Mouse (Mus musculus) midbrain, embryonic 16.5 days (tissue): ENCODE measurements at regions not wholly inside any gene's neighbourhood (a gene's known extent, or its start where the extent isn't known, plus 50 kb on each side); places are given as distances from the start of the nearest gene placed in this dataset.

Experiments
- ATAC-seq: fragments of 200-750 bp; cut with Nextera tagmentation; 2 replicates; pipeline ENCODE4 v1.8.0; 2017; ENCODE audit warnings: moderate TSS enrichment
- H3K27ac ChIP-seq: fragments of 300-500 bp; sonication (generic); 2 replicates; pipeline ENCODE4 v1.5.1; 2014; ENCODE audit warnings: mild to moderate bottlenecking, low read length, mixed read lengths
- H3K27me3 ChIP-seq: fragments of 300-500 bp; sonication (generic); 2 replicates; pipeline ENCODE4 v1.6.1; 2014; ENCODE audit warnings: low read depth, low read length, mixed read lengths; ENCODE audit not compliant: control insufficient read depth, insufficient read depth
- H3K36me3 ChIP-seq: fragments of 300-500 bp; sonication (generic); 2 replicates; pipeline ENCODE4 v1.6.1; 2014; ENCODE audit warnings: mild to moderate bottlenecking, low read length, moderate library complexity, mixed read lengths; ENCODE audit not compliant: control insufficient read depth, insufficient read depth
- H3K4me1 ChIP-seq: fragments of 300-500 bp; sonication (generic); 2 replicates; pipeline ENCODE4 v1.6.1; 2014; ENCODE audit warnings: mild to moderate bottlenecking, low read length, mixed read lengths; ENCODE audit not compliant: control insufficient read depth, insufficient read depth
- H3K4me2 ChIP-seq: fragments of 300-500 bp; sonication (generic); 2 replicates; pipeline ENCODE4 v1.6.1; 2014; ENCODE audit warnings: mild to moderate bottlenecking, low read length, mixed read lengths
- H3K4me3 ChIP-seq: fragments of 300-500 bp; sonication (generic); 2 replicates; pipeline ENCODE4 v1.5.1; 2014; ENCODE audit warnings: low read depth, mild to moderate bottlenecking, low read length, moderate library complexity, mixed read lengths
- H3K9ac ChIP-seq: fragments of 300-500 bp; sonication (generic); 2 replicates; pipeline ENCODE4 v1.6.1; 2014; ENCODE audit warnings: low read depth, low read length, mixed read lengths
- H3K9me3 ChIP-seq: fragments of 300-500 bp; sonication (generic); replicated peaks from 2 replicates; pipeline ENCODE4 v1.6.1; 2014; ENCODE audit warnings: mild to moderate bottlenecking, low read length, mixed read lengths; ENCODE audit not compliant: control insufficient read depth, poor library complexity, severe bottlenecking
- WGBS: fragments of 180-500 bp; shearing (Covaris S2); extraction: QIAGEN DNeasy Blood & Tissue Kit; methylation state at CpG from one replicate; pipeline ENCODE4 v1.1.7; 2014; 5-methylcytosine and 5-hydroxymethylcytosine counted together

GRCm38 (mm10) chr2:7722283-7722935, 213.0 kb upstream of the Celf2 start:
- Histone ChIP-seq H3K4me2 (no peak overlapping the region), H3K9me3 (no peaks in the 10 kb centered on the region), H3K9ac (no peak overlapping the region), H3K36me3 (no peaks in the 10 kb centered on the region), H3K4me3 (no peak overlapping the region), H3K27ac (no peak overlapping the region), H3K27me3 (no peaks in the 10 kb centered on the region), H3K4me1 (no peaks in the 10 kb centered on the region)
- 92% methylated on average over 10 of the region's 10 CpGs for WGBS
- no peak for ATAC-seq

GRCm38 (mm10) chr2:7711046-7711445, 201.7 kb upstream of the Celf2 start:
- Histone ChIP-seq H3K4me3 (no peak overlapping the region), H3K36me3 (no peaks in the 10 kb centered on the region), H3K27ac (no peak overlapping the region), H3K4me2 (no peak overlapping the region), H3K9ac (no peak overlapping the region), H3K4me1 (no peaks in the 10 kb centered on the region), H3K27me3 (no peaks in the 10 kb centered on the region), H3K9me3 (no peaks in the 10 kb centered on the region)
- no peak for ATAC-seq
- WGBS: 77% methylated on average over 1 of the region's 1 CpGs

- Histone ChIP-seq H3K4me1 (no peaks in the 10 kb centered on the region), H3K4me3 (no peak overlapping the region), H3K27me3 (no peaks in the 10 kb centered on the region), H3K4me2 (no peak overlapping the region), H3K9me3 (no peaks in the 10 kb centered on the region), H3K9ac (no peak overlapping the region), H3K27ac (no peak overlapping the region), H3K36me3 (no peaks in the 10 kb centered on the region)
- 43% methylated on average over 1 of the region's 1 CpGs for WGBS
- ATAC-seq: no peak
Measured at GRCm38 (mm10) chr2:7710476-7710875, 201.1 kb upstream of the Celf2 start.

GRCm38 (mm10) chr2:7683355-7683754, 174.0 kb upstream of the Celf2 start:
- Histone ChIP-seq H3K27ac (no peak overlapping the region), H3K4me2 (no peak overlapping the region), H3K9me3 (no peaks in the 10 kb centered on the region), H3K4me1 (no peaks in the 10 kb centered on the region), H3K27me3 (no peaks in the 10 kb centered on the region), H3K9ac (no peak overlapping the region), H3K4me3 (no peak overlapping the region), H3K36me3 (no peaks in the 10 kb centered on the region)
- ATAC-seq: no peak
- WGBS: 95% methylated on average over 1 of the region's 1 CpGs

GRCm38 (mm10) chr2:7640892-7641291, 131.5 kb upstream of the Celf2 start:
- 55% methylated on average over 6 of the region's 6 CpGs for WGBS
- Histone ChIP-seq H3K4me1 (peaks cover 2% of the 10 kb centered on the region; the same call in 1 of the 2 replicates), H3K27me3 (no peaks in the 10 kb centered on the region), H3K4me3 (no peak overlapping the region), H3K4me2 (no peak overlapping the region), H3K9me3 (no peaks in the 10 kb centered on the region), H3K36me3 (no peaks in the 10 kb centered on the region), H3K9ac (no peak overlapping the region), H3K27ac (no peak overlapping the region)
- no peak for ATAC-seq

GRCm38 (mm10) chr2:7622716-7623285, 113.4 kb upstream of the Celf2 start:
- H3K27ac ChIP-seq: no peak overlapping the region
- H3K9me3 ChIP-seq: no peaks in the 10 kb centered on the region
- no peak overlapping the region for H3K4me3 ChIP-seq
- no peaks in the 10 kb centered on the region for H3K4me1 ChIP-seq
- 96% methylated on average over 5 of the region's 5 CpGs for WGBS
- H3K36me3 ChIP-seq: no peaks in the 10 kb centered on the region
- no peaks in the 10 kb centered on the region for H3K27me3 ChIP-seq
- no peak overlapping the region for H3K9ac ChIP-seq
- no peak for ATAC-seq
- no peak overlapping the region for H3K4me2 ChIP-seq

- no peak for ATAC-seq
- no peaks in the 10 kb centered on the region for H3K9me3 ChIP-seq
- no peak overlapping the region for H3K27ac ChIP-seq
- no peak overlapping the region for H3K4me2 ChIP-seq
- H3K36me3 ChIP-seq: no peaks in the 10 kb centered on the region
- no peaks in the 10 kb centered on the region for H3K27me3 ChIP-seq
- 70% methylated on average over 9 of the region's 9 CpGs for WGBS
- no peaks in the 10 kb centered on the region for H3K4me1 ChIP-seq
- H3K4me3 ChIP-seq: no peak overlapping the region
- no peak overlapping the region for H3K9ac ChIP-seq
Measured at GRCm38 (mm10) chr2:7619888-7620664, 110.7 kb upstream of the Celf2 start.

- no peak overlapping the region for H3K27ac ChIP-seq
- no peak for ATAC-seq
- no peaks in the 10 kb centered on the region for H3K27me3 ChIP-seq
- no peaks in the 10 kb centered on the region for H3K4me1 ChIP-seq
- H3K9me3 ChIP-seq: no peaks in the 10 kb centered on the region
- H3K4me3 ChIP-seq: no peak overlapping the region
- 81% methylated on average over 2 of the region's 2 CpGs for WGBS
- no peak overlapping the region for H3K9ac ChIP-seq
- no peaks in the 10 kb centered on the region for H3K36me3 ChIP-seq
- H3K4me2 ChIP-seq: no peak overlapping the region
Measured at GRCm38 (mm10) chr2:7578196-7578595, 68.8 kb upstream of the Celf2 start.
